Mouse (Mus musculus): ENCODE results near the gene Atp5s. TPM values are rescaled to one million over a fixed set of nuclear protein-coding genes. Genes with fewer than 3 reads are reported as not detected.

Atp5s gene
- 10 to 100 TPM; 18.7 to 21.3 TPM for total RNA-seq (2021)

- DNase-seq: peak; percentile 98
- intact Hi-C loops (cut with DNase I): no loop called here
Observed at GRCm38 (mm10) chr12:69724711-69725460, at the start of gene Atp5s, which contains the start of gene L2hgdh. Atp5s (plus strand) TSS chr12:69724950. L2hgdh (minus strand) TSS chr12:69724873.

GRCm38 (mm10) chr12:69676157-69676556 is 48.6 kb upstream of the Atp5s start:
- intact Hi-C loops (cut with DNase I): no loop called here
- DNase-seq: no peak

GRCm38 (mm10) chr12:69680635-69681565 is 43.9 kb upstream of the Atp5s start:
- intact Hi-C loops (cut with DNase I): loop anchor here (5.0 kb wide), 2 partner anchors 234 to 319 kb away; no protein-coding TSS in a partner anchor
- DNase-seq: peak; percentile 64 to 68

- peak in 1 of 2 experiments; percentile 65 for DNase-seq
- intact Hi-C loops (cut with DNase I): loop anchor here (2.0 to 5.0 kb wide), 3 partner anchors 37 to 319 kb away; no protein-coding TSS in a partner anchor
Observed at GRCm38 (mm10) chr12:69681566-69682061, 43.1 kb upstream of the Atp5s start, which contains the start of gene Sos2. Sos2 (minus strand) TSS chr12:69681852.

GRCm38 (mm10) chr12:69682065-69682787 is 42.5 kb upstream of the Atp5s start:
- intact Hi-C loops (cut with DNase I): loop anchor here (2.0 to 5.0 kb wide), 3 partner anchors 37 to 320 kb away; no protein-coding TSS in a partner anchor
- DNase-seq: peak; percentile 91 to 92

GRCm38 (mm10) chr12:69682788-69683419 is 41.8 kb upstream of the Atp5s start:
- intact Hi-C loops (cut with DNase I): loop anchor here (2.0 to 5.0 kb wide), 3 partner anchors 38 to 321 kb away; no protein-coding TSS in a partner anchor
- DNase-seq: peak in 1 of 2 experiments; percentile 43

GRCm38 (mm10) chr12:69683537-69683936 is 41.2 kb upstream of the Atp5s start:
- DNase-seq: peak; percentile 89 to 90
- intact Hi-C loops (cut with DNase I): loop anchor here (2.0 to 5.0 kb wide), 3 partner anchors 39 to 321 kb away; no protein-coding TSS in a partner anchor

- no peak for DNase-seq
- intact Hi-C loops (cut with DNase I): no loop called here
Observed at GRCm38 (mm10) chr12:69688368-69688767, 36.4 kb upstream of the Atp5s start.

- intact Hi-C loops (cut with DNase I): no loop called here
- DNase-seq: no peak
Observed at GRCm38 (mm10) chr12:69689094-69689493, 35.7 kb upstream of the Atp5s start.

- intact Hi-C loops (cut with DNase I): no loop called here
- DNase-seq: no peak
Observed at GRCm38 (mm10) chr12:69690714-69691113, 34.0 kb upstream of the Atp5s start.

- intact Hi-C loops (cut with DNase I): no loop called here
- no peak for DNase-seq
Observed at GRCm38 (mm10) chr12:69693471-69693870, 31.3 kb upstream of the Atp5s start.

- intact Hi-C loops (cut with DNase I): loop anchor here (2.0 kb wide), 1 partner anchor 114 kb away; the partner anchor contains the start of gene Vcpkmt
- peak; percentile 68 to 77 for DNase-seq
Observed at GRCm38 (mm10) chr12:69696746-69697145, 28.0 kb upstream of the Atp5s start.

GRCm38 (mm10) chr12:69698352-69698751 is 26.4 kb upstream of the Atp5s start:
- intact Hi-C loops (cut with DNase I): no loop called here
- DNase-seq: no peak

- no peak for DNase-seq
Observed at GRCm38 (mm10) chr12:69704799-69705458, 19.8 kb upstream of the Atp5s start.

GRCm38 (mm10) chr12:69713628-69714027 is 11.1 kb upstream of the Atp5s start:
- intact Hi-C loops (cut with DNase I): no loop called here

More at GRCm38 (mm10) chr12:69704799-69705458, 19.8 kb upstream of the Atp5s start:
- intact Hi-C loops (cut with DNase I): no loop called here

GRCm38 (mm10) chr12:69722857-69723256 is 1.9 kb upstream of the Atp5s start:
- DNase-seq: no peak
- intact Hi-C loops (cut with DNase I): no loop called here

More at GRCm38 (mm10) chr12:69713628-69714027, 11.1 kb upstream of the Atp5s start:
- no peak for DNase-seq

- no peak for DNase-seq
- intact Hi-C loops (cut with DNase I): no loop called here
Observed at GRCm38 (mm10) chr12:69723376-69723775, 1.4 kb upstream of the Atp5s start.

GRCm38 (mm10) chr12:69724018-69724710 is 586 bp upstream of the Atp5s start:
- no peak for DNase-seq
- intact Hi-C loops (cut with DNase I): no loop called here
